Mouse (Mus musculus): ENCODE data around the gene Rplp0. TPM values are rescaled to one million over a fixed set of nuclear protein-coding genes. Genes with fewer than 3 reads are reported as not detected.
A peak's percentile ranks its signal among the peaks of the same experiment; 100 is the strongest.
"Not testable (repeated sequence)": the region's sequence is repeated elsewhere in the genome, so short reads cannot be mapped to it uniquely, and the experiment has no call there.

Rplp0 gene
- polyA plus RNA-seq, 1 experiment from 2014 or later: 1,673 TPM

DNA sequence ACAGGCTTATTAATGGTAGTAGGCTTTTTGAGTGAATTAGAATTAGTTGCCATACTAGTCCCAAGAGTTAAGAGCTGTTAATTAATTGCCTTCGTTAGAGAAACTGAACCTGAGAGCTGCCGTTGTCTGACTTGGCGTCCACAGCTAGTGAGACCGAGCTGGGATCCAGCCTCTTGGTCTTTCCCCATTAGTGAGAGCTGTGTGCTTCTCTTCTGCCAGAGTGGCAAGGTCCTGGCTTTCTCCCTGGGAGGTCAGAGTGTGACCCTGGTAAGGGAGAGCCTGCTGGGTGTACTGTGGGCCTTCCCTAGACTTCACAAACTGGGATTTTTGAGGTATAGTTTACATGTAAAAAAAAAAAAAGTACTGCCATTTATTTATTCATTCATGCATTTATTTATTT is 10.5 kb downstream of the Rplp0 start:
- Histone ChIP-seq H3K4me3 (replicated peaks) (no peak overlapping the region), H3K4me1 (replicated peaks) (peaks cover 50% of the 10 kb centered on the region), H3K27ac (peak overlapping the region; percentile 65), H3K9me3 (replicated peaks) (no peaks in the 10 kb centered on the region), H3K9ac (no peak overlapping the region), H3K36me3 (peaks cover 50% of the 10 kb centered on the region), H3K4me2 (no peak overlapping the region), H3K27me3 (no peaks in the 10 kb centered on the region)
- WGBS (ENCODE audit: insufficient replicate concordance): 86% methylated on average over 4 of the region's 4 CpGs
- DNase-seq (no peak), ATAC-seq (ENCODE audit: low read depth) (no peak)

DNA sequence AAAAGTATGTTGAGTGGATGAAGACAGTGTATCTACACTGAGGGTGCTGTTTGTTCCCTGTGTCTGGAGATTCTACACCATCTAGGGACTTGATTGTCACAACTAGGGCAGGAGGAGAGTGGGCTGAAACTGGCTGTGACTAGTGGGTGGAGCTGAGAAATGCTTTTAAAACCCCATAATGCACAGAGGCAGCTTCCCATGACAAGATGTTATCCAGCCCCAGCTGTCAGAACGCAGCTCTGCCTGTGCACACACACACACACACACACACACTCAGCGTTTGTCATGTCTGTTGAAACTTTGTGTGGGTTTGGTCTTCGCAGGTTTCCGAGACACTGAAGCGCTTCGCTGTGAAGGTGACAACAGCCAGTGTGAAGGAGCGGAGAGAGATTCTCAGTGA is 11.8 kb downstream of the Rplp0 start:
- Histone ChIP-seq H3K4me3 (replicated peaks) (no peak overlapping the region), H3K4me1 (replicated peaks) (peaks cover 40% of the 10 kb centered on the region), H3K27me3 (no peaks in the 10 kb centered on the region), H3K9ac (no peak overlapping the region), H3K9me3 (replicated peaks) (no peaks in the 10 kb centered on the region), H3K4me2 (no peak overlapping the region), H3K36me3 (peaks cover 64% of the 10 kb centered on the region), H3K27ac (peak overlapping the region; percentile 4; the same call in 1 of the 2 replicates)
- ATAC-seq (ENCODE audit: low read depth): no peak
- no peak for DNase-seq
- 84% methylated on average over 7 of the region's 7 CpGs for WGBS (ENCODE audit: insufficient replicate concordance)

DNA sequence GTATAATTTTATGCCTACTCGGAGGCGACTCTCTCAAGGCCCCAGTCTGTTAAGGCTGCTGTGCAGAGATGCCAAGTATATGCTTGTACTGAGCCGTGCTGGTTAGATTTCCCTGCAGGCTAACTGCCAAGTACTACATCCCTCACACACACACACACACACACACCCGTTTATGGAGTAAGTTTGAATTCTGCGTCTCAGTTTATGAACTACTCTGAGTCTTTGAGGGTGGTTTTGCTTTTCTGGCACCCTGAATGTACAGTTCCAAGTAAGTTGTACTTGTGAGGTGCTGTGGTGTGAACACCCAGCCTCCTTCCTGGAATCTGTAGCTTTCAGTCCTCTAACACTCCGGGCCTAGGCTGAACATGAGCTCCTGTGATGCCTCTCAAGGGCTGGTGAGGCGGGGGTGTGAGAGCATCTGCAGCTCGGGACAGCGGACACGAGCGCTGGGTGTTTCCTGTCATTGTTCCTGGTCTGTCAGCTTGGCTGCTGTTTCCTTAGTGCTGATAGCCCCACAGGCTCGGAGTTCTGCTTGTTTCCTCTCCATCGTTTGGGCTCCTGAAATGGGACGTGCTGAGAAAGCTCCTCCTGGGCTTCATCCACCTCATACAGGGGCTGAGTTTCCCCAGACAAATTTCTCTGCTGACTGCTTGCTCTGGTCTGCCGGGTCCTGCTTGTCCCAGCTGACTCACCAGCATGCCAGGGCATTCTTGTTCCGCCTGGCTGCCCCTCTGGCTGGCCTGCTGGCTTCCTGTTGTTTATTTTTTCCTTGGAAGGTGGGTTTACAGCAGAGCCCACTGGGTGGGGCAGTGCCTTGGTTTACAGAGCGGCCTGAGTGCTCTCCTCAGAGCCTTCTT is 13.6 kb downstream of the Rplp0 start:
- ATAC-seq (ENCODE audit: low read depth) (0 out of 2 replicates have a peak, but pooled peaks have one; percentile 22), DNase-seq (no peak)
- H3K4me1 ChIP-seq (replicated peaks): peaks cover 23% of the 10 kb centered on the region
- WGBS (ENCODE audit: insufficient replicate concordance): 57% methylated on average over 17 of the region's 17 CpGs
- H3K36me3 ChIP-seq: peaks cover 73% of the 10 kb centered on the region
- no peaks in the 10 kb centered on the region for H3K27me3 ChIP-seq
- peak overlapping the region; percentile 58 for H3K27ac ChIP-seq
- H3K9me3 ChIP-seq (replicated peaks): no peaks in the 10 kb centered on the region
- H3K4me2 ChIP-seq: no peak overlapping the region
- H3K9ac ChIP-seq: no peak overlapping the region
- no peak overlapping the region for H3K4me3 ChIP-seq (replicated peaks)

DNA sequence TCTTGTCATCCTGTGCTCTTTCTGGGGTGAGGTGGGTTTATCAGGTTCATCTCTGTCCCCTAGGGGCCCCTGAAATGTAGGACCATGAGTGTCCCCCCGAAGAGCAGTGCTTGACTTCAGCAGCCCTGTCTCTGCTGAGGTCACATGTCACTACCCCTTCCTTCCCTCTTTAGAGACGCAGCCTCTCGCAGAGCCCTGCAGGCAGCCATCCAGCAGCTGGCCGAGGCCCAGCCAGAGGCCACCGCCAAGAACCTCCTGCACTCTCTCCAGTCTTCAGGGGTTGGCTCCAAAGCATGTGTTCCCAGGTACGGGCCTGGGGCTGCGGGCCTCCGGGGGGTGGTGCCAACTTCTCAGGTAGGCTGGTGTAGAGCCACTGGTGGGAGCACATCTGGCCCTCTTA is 15.7 kb downstream of the Rplp0 start:
- Histone ChIP-seq H3K9ac (no peak overlapping the region), H3K4me1 (replicated peaks) (peaks cover 5% of the 10 kb centered on the region; the same call in 1 of the 2 replicates), H3K4me2 (no peak overlapping the region), H3K4me3 (replicated peaks) (no peak overlapping the region), H3K36me3 (peaks cover 94% of the 10 kb centered on the region), H3K27ac (no peak overlapping the region), H3K9me3 (replicated peaks) (no peaks in the 10 kb centered on the region), H3K27me3 (no peaks in the 10 kb centered on the region)
- DNase-seq: no peak
- ATAC-seq (ENCODE audit: low read depth): no peak
- WGBS (ENCODE audit: insufficient replicate concordance): 76% methylated on average over 8 of the region's 8 CpGs

DNA sequence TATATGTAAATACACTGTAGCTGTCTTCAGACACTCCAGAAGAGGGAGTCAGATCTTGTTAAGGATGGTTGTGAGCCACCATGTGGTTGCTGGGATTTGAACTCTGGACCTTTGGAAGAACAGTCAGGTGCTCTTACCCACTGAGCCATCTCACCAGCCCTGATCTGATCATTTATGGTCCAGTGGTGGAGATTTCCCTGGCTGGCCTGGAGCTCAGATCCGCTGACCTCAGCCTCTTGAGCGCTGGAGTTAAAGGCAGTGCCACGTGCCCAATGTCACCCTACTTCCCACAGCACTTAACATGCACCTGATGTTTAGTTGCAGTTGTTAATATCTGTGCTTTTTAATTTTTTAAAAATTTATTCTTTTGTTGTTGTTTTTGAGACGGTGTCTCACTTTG is 18.4 kb downstream of the Rplp0 start:
- 84% methylated on average over 4 of the region's 4 CpGs for WGBS (ENCODE audit: insufficient replicate concordance)
- H3K4me2 ChIP-seq; H3K27ac ChIP-seq; H3K4me3 ChIP-seq (replicated peaks); H3K9me3 ChIP-seq (replicated peaks); H3K9ac ChIP-seq; H3K27me3 ChIP-seq; ATAC-seq (ENCODE audit: low read depth); H3K4me1 ChIP-seq (replicated peaks); DNase-seq: not testable (repeated sequence)
- H3K36me3 ChIP-seq: peaks cover 98% of the 10 kb centered on the region

DNA sequence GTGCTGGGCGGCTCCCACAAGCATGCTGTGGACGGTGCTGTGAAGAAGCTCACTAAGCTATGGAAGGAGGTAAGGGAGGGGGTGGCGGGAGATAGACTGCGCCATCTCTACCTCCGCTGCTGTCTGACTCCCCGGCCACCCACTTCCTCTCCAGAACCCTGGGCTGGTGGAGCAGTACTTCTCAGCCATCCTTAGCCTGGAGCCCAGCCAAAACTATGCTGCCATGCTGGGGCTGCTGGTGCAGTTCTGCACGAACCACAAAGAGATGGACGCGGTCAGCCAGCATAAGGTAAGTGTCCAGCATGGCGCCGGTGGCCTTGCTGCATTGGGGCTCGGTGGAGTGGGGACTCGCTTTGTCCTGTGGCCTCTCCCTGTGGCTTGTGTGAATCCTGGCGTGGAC is 19.7 kb downstream of the Rplp0 start:
- Histone ChIP-seq H3K27ac (no peak overlapping the region), H3K36me3 (peaks cover 99% of the 10 kb centered on the region), H3K9ac (no peak overlapping the region), H3K4me3 (replicated peaks) (no peak overlapping the region), H3K27me3 (no peaks in the 10 kb centered on the region), H3K9me3 (replicated peaks) (peaks cover 6% of the 10 kb centered on the region; the same call in 1 of the 2 replicates), H3K4me1 (replicated peaks) (no peaks in the 10 kb centered on the region; the same call in 1 of the 2 replicates), H3K4me2 (no peak overlapping the region)
- ATAC-seq (ENCODE audit: low read depth) (no peak), DNase-seq (no peak)
- 87% methylated on average over 14 of the region's 14 CpGs for WGBS (ENCODE audit: insufficient replicate concordance)

DNA sequence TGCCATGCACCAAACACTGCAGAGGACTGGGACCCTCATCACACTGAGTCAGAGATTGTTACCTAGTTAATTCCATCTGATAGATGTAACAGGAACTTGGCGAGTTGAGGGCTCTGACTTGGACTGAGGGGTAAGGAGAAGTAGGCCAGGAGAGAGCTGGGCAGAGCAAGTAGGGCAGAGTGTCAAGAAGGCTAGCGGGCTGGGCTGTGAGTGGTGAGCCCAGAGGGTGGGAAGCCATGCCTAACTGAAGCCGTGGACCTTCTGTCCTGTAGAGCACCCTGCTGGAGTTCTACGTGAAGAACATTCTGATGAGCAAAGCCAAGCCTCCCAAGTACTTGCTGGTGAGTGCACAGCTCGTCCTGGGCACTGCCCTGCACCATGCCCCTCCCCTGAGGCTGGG is 20.1 kb downstream of the Rplp0 start:
- H3K27me3 ChIP-seq: no peaks in the 10 kb centered on the region
- H3K4me2 ChIP-seq: no peak overlapping the region
- DNase-seq (no peak), ATAC-seq (ENCODE audit: low read depth) (no peak)
- no peak overlapping the region for H3K27ac ChIP-seq
- WGBS (ENCODE audit: insufficient replicate concordance): 86% methylated on average over 5 of the region's 5 CpGs
- no peak overlapping the region for H3K9ac ChIP-seq
- H3K36me3 ChIP-seq: peaks cover 99% of the 10 kb centered on the region
- peaks cover 6% of the 10 kb centered on the region; the same call in 1 of the 2 replicates for H3K9me3 ChIP-seq (replicated peaks)
- H3K4me1 ChIP-seq (replicated peaks): no peaks in the 10 kb centered on the region; the same call in 1 of the 2 replicates
- no peak overlapping the region for H3K4me3 ChIP-seq (replicated peaks)

DNA sequence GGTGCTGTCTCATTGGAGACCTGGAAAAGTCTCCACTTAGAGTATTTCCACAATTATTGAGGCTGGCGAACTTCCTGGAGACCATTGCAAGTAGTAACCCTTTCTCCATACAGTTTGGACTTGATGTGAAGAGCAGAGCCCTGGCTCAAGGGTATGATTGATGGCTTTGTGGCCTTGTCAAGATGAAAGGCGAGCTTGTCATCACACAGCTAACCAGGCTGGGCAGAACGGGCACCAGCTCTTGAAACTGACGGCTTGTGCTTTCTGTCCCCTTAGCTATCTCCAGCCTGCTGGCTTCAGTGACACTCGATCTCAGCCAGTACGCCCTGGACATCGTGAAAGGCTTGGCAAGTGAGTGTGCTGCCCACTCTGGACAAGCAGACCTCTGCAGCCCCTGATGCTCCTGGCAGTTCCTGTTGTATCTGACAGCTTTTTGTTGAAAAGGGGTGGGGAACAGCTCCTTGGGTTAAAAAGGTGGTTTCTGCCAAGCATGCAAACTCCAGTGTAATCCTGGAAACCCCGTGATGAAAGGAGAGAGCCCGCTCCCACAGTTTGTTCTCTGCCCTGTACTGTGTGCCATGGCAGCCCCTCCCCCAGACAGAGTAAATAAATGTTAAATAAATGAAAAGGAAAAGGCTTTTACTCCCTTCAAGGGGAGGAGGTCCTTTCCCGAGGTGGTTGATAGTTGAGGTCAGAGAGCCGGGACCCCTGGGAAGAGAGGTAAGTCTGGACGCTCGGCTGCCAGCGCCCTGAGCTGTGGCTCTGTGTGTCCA is 21.1 kb downstream of the Rplp0 start:
- ATAC-seq (ENCODE audit: low read depth): 0 out of 2 replicates have a peak, but pooled peaks have one; percentile 16
- Histone ChIP-seq H3K27ac (no peak overlapping the region), H3K4me2 (no peak overlapping the region), H3K9me3 (replicated peaks) (peaks cover 6% of the 10 kb centered on the region; the same call in 1 of the 2 replicates), H3K4me3 (replicated peaks) (no peak overlapping the region), H3K4me1 (replicated peaks) (peaks cover 4% of the 10 kb centered on the region), H3K9ac (no peak overlapping the region), H3K27me3 (no peaks in the 10 kb centered on the region), H3K36me3 (peaks cover 99% of the 10 kb centered on the region)
- no peak for DNase-seq
- 86% methylated on average over 14 of the region's 14 CpGs for WGBS (ENCODE audit: insufficient replicate concordance)

DNA sequence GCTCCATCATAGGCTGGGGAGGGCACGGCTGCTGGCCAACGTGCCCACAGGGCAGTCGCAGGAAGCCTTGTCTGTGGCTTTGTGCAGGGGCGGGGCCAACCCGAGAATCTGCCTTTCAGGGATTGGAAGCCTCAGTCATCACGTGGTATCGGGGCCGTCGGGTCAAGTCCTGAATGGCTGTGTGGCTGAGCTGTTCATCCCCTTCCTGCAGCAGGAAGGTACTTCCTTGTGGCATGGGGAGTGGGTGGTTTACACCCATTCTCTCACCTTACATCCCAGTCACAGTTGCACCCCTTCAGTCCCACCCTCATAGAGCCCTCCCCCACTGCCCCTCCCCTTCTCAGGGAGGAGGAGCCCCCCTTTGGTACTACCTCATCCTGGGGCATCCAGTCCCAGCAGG is 22.4 kb downstream of the Rplp0 start:
- Histone ChIP-seq H3K4me2 (no peak overlapping the region), H3K4me3 (replicated peaks) (no peak overlapping the region), H3K27me3 (no peaks in the 10 kb centered on the region), H3K9ac (no peak overlapping the region), H3K4me1 (replicated peaks) (peaks cover 6% of the 10 kb centered on the region), H3K9me3 (replicated peaks) (peaks cover 6% of the 10 kb centered on the region; the same call in 1 of the 2 replicates), H3K27ac (no peak overlapping the region), H3K36me3 (peaks cover 99% of the 10 kb centered on the region)
- WGBS (ENCODE audit: insufficient replicate concordance): 89% methylated on average over 9 of the region's 9 CpGs
- DNase-seq (no peak), ATAC-seq (ENCODE audit: low read depth) (no peak)

DNA sequence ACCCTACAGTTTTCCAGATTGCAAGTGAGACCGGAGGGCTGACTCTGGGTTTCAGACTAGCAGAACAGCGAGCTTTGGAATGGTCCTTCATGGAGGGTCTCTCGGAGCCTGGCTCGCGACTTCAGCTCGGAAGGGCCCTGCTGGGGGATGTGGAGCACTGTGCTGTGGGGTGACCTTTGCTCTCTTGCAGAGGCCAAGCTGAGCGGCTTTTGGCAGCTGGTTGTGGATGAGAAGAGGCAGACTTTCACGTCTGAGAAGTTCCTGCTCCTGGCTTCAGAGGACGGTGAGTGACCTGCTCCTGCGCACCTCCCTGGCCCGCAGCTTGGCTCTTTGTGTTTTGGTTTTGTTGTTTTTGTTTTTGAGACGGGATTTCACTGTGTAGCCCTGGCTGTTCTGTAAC is 26.3 kb downstream of the Rplp0 start:
- Histone ChIP-seq H3K4me1 (replicated peaks) (peaks cover 6% of the 10 kb centered on the region; the same call in 1 of the 2 replicates), H3K36me3 (peaks cover 98% of the 10 kb centered on the region), H3K4me2 (no peak overlapping the region), H3K4me3 (replicated peaks) (no peak overlapping the region), H3K27me3 (no peaks in the 10 kb centered on the region), H3K27ac (no peak overlapping the region), H3K9ac (no peak overlapping the region), H3K9me3 (replicated peaks) (peaks cover 6% of the 10 kb centered on the region; the same call in 1 of the 2 replicates)
- 86% methylated on average over 12 of the region's 12 CpGs for WGBS (ENCODE audit: insufficient replicate concordance)
- ATAC-seq (ENCODE audit: low read depth) (no peak), DNase-seq (no peak)

DNA sequence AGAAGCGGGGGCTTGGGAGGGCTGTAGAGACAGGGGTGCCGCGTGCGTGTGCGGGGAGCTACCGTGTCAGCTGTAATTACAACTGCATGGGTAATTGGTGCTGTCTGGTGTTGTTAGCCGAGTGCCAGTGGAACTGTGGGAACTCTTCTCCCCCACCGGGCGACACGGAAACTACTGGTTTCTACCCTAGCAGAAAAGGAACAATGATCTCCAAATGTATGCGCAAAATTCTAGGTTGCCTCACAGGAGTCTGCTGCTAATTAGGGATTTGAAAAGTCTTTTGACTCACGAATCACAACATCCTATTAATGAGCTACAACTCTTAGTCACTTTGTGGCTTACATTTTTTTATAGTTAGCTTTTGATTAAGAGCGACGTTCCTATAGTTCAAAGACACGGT is 26.9 kb downstream of the Rplp0 start:
- 87% methylated on average over 15 of the region's 15 CpGs for WGBS (ENCODE audit: insufficient replicate concordance)
- ATAC-seq (ENCODE audit: low read depth) (no peak), DNase-seq (no peak)
- no peak overlapping the region for H3K9ac ChIP-seq
- no peak overlapping the region for H3K4me3 ChIP-seq (replicated peaks)
- no peaks in the 10 kb centered on the region for H3K27me3 ChIP-seq
- no peak overlapping the region for H3K27ac ChIP-seq
- H3K9me3 ChIP-seq (replicated peaks): peaks cover 6% of the 10 kb centered on the region; the same call in 1 of the 2 replicates
- H3K4me1 ChIP-seq (replicated peaks): peaks cover 6% of the 10 kb centered on the region; the same call in 1 of the 2 replicates
- H3K4me2 ChIP-seq: no peak overlapping the region
- H3K36me3 ChIP-seq: peaks cover 98% of the 10 kb centered on the region
